Mouse (Mus musculus): ENCODE data around the gene Catip. TPM values are rescaled to one million over a fixed set of nuclear protein-coding genes. Genes with fewer than 3 reads are reported as not detected.
"Not testable (repeated sequence)": the region's sequence is repeated elsewhere in the genome, so short reads cannot be mapped to it uniquely, and the experiment has no call there.

Catip gene
- 0.50 and 0.93 TPM in 2 replicates for polyA plus RNA-seq (2014; fragmentation: Nextera tagmentation; extraction: Ambion mirVana)

GRCm38 (mm10) chr1:74361812-74362211, at the start of gene Catip:
Gene Catip, plus strand, starts transcription at chr1:74362108.
- Histone ChIP-seq H3K4me3 (ENCODE audit: low read depth, low read length) (no peak within 1 kb of the TSS), H3K9me3 (replicated peaks; ENCODE audit: control insufficient read depth, low read length) (no peaks in the 10 kb centered on the region), H3K4me1 (ENCODE audit: control insufficient read depth, insufficient read depth, low read length) (no peaks in the 10 kb centered on the region), H3K27ac (ENCODE audit: low read depth, low read length) (no peak within 1 kb of the TSS), H3K9ac (ENCODE audit: low read length) (no peak within 1 kb of the TSS), H3K27me3 (replicated peaks; ENCODE audit: control insufficient read depth, insufficient read depth, low read length) (no peaks in the 10 kb centered on the region), H3K4me2 (ENCODE audit: low read length) (no peak within 1 kb of the TSS), H3K36me3 (ENCODE audit: control insufficient read depth, insufficient read depth, low read length) (no peaks in the 10 kb centered on the region)
- peak; percentile 83 for ATAC-seq
- peak; percentile 95 for DNase-seq (ENCODE audit: low spot score)
- 3% methylated on average over 2 of the region's 2 CpGs for WGBS

- WGBS: 6% methylated on average over 3 of the region's 3 CpGs
- H3K9ac ChIP-seq (ENCODE audit: low read length): no peak overlapping the region
- peak; percentile 94 for DNase-seq (ENCODE audit: low spot score)
Measured at GRCm38 (mm10) chr1:74313049-74313692, 48.7 kb upstream of the Catip start.

GRCm38 (mm10) chr1:74314796-74315195, 47.1 kb upstream of the Catip start:
- ATAC-seq (no peak), DNase-seq (ENCODE audit: low spot score) (no peak)
- Histone ChIP-seq H3K27ac (ENCODE audit: low read depth, low read length) (no peak overlapping the region), H3K36me3 (ENCODE audit: control insufficient read depth, insufficient read depth, low read length) (no peaks in the 10 kb centered on the region), H3K4me2 (ENCODE audit: low read length) (no peak overlapping the region), H3K4me3 (ENCODE audit: low read depth, low read length) (no peak overlapping the region), H3K27me3 (replicated peaks; ENCODE audit: control insufficient read depth, insufficient read depth, low read length) (no peaks in the 10 kb centered on the region), H3K9ac (ENCODE audit: low read length) (no peak overlapping the region), H3K9me3 (replicated peaks; ENCODE audit: control insufficient read depth, low read length) (no peaks in the 10 kb centered on the region), H3K4me1 (ENCODE audit: control insufficient read depth, insufficient read depth, low read length) (no peaks in the 10 kb centered on the region)
- 90% methylated on average over 3 of the region's 3 CpGs for WGBS

More at GRCm38 (mm10) chr1:74313049-74313692, 48.7 kb upstream of the Catip start:
- no peak overlapping the region for H3K4me3 ChIP-seq (ENCODE audit: low read depth, low read length)
- H3K27me3 ChIP-seq (replicated peaks; ENCODE audit: control insufficient read depth, insufficient read depth, low read length): no peaks in the 10 kb centered on the region
- ATAC-seq: peak; percentile 60
- no peaks in the 10 kb centered on the region for H3K4me1 ChIP-seq (ENCODE audit: control insufficient read depth, insufficient read depth, low read length)
- no peaks in the 10 kb centered on the region for H3K36me3 ChIP-seq (ENCODE audit: control insufficient read depth, insufficient read depth, low read length)
- no peak overlapping the region for H3K4me2 ChIP-seq (ENCODE audit: low read length)
- no peaks in the 10 kb centered on the region for H3K9me3 ChIP-seq (replicated peaks; ENCODE audit: control insufficient read depth, low read length)
- H3K27ac ChIP-seq (ENCODE audit: low read depth, low read length): no peak overlapping the region

- H3K9ac ChIP-seq (ENCODE audit: low read length): no peak overlapping the region
- no peaks in the 10 kb centered on the region for H3K9me3 ChIP-seq (replicated peaks; ENCODE audit: control insufficient read depth, low read length)
- H3K27me3 ChIP-seq (replicated peaks; ENCODE audit: control insufficient read depth, insufficient read depth, low read length): no peaks in the 10 kb centered on the region
- H3K36me3 ChIP-seq (ENCODE audit: control insufficient read depth, insufficient read depth, low read length): no peaks in the 10 kb centered on the region
- no peaks in the 10 kb centered on the region for H3K4me1 ChIP-seq (ENCODE audit: control insufficient read depth, insufficient read depth, low read length)
- ATAC-seq (no peak), DNase-seq (ENCODE audit: low spot score) (no peak)
- H3K4me3 ChIP-seq (ENCODE audit: low read depth, low read length): no peak overlapping the region
- no peak overlapping the region for H3K4me2 ChIP-seq (ENCODE audit: low read length)
- H3K27ac ChIP-seq (ENCODE audit: low read depth, low read length): no peak overlapping the region
- WGBS: 88% methylated on average over 4 of the region's 4 CpGs
Measured at GRCm38 (mm10) chr1:74316114-74316827, 45.6 kb upstream of the Catip start.

- H3K4me3 ChIP-seq (ENCODE audit: low read depth, low read length): no peak overlapping the region
- no peaks in the 10 kb centered on the region for H3K36me3 ChIP-seq (ENCODE audit: control insufficient read depth, insufficient read depth, low read length)
- ATAC-seq (no peak), DNase-seq (ENCODE audit: low spot score) (no peak)
- no peak overlapping the region for H3K9ac ChIP-seq (ENCODE audit: low read length)
- no peaks in the 10 kb centered on the region for H3K4me1 ChIP-seq (ENCODE audit: control insufficient read depth, insufficient read depth, low read length)
- H3K4me2 ChIP-seq (ENCODE audit: low read length): no peak overlapping the region
- H3K27me3 ChIP-seq (replicated peaks; ENCODE audit: control insufficient read depth, insufficient read depth, low read length): no peaks in the 10 kb centered on the region
- WGBS: 87% methylated on average over 3 of the region's 3 CpGs
- no peaks in the 10 kb centered on the region for H3K9me3 ChIP-seq (replicated peaks; ENCODE audit: control insufficient read depth, low read length)
- H3K27ac ChIP-seq (ENCODE audit: low read depth, low read length): no peak overlapping the region
Measured at GRCm38 (mm10) chr1:74318711-74319110, 43.2 kb upstream of the Catip start.

GRCm38 (mm10) chr1:74321396-74321795, 40.5 kb upstream of the Catip start:
- H3K4me1 ChIP-seq (ENCODE audit: control insufficient read depth, insufficient read depth, low read length): no peaks in the 10 kb centered on the region
- no peak overlapping the region for H3K4me2 ChIP-seq (ENCODE audit: low read length)
- no peaks in the 10 kb centered on the region for H3K9me3 ChIP-seq (replicated peaks; ENCODE audit: control insufficient read depth, low read length)
- no peaks in the 10 kb centered on the region for H3K27me3 ChIP-seq (replicated peaks; ENCODE audit: control insufficient read depth, insufficient read depth, low read length)
- ATAC-seq (no peak), DNase-seq (ENCODE audit: low spot score) (no peak)
- H3K27ac ChIP-seq (ENCODE audit: low read depth, low read length): no peak overlapping the region
- 84% methylated on average over 3 of the region's 3 CpGs for WGBS
- no peaks in the 10 kb centered on the region for H3K36me3 ChIP-seq (ENCODE audit: control insufficient read depth, insufficient read depth, low read length)
- H3K9ac ChIP-seq (ENCODE audit: low read length): no peak overlapping the region
- no peak overlapping the region for H3K4me3 ChIP-seq (ENCODE audit: low read depth, low read length)

- WGBS: 86% methylated on average over 2 of the region's 2 CpGs
- not testable (repeated sequence) for H3K4me1 ChIP-seq (ENCODE audit: control insufficient read depth, insufficient read depth, low read length); H3K27me3 ChIP-seq (replicated peaks; ENCODE audit: control insufficient read depth, insufficient read depth, low read length); H3K9ac ChIP-seq (ENCODE audit: low read length); H3K36me3 ChIP-seq (ENCODE audit: control insufficient read depth, insufficient read depth, low read length); DNase-seq (ENCODE audit: low spot score); H3K4me3 ChIP-seq (ENCODE audit: low read depth, low read length); ATAC-seq; H3K9me3 ChIP-seq (replicated peaks; ENCODE audit: control insufficient read depth, low read length); H3K27ac ChIP-seq (ENCODE audit: low read depth, low read length); H3K4me2 ChIP-seq (ENCODE audit: low read length)
Measured at GRCm38 (mm10) chr1:74326916-74327315, 35.0 kb upstream of the Catip start.

- Histone ChIP-seq H3K4me3 (ENCODE audit: low read depth, low read length) (no peak overlapping the region), H3K9ac (ENCODE audit: low read length) (no peak overlapping the region), H3K27ac (ENCODE audit: low read depth, low read length) (no peak overlapping the region), H3K27me3 (replicated peaks; ENCODE audit: control insufficient read depth, insufficient read depth, low read length) (no peaks in the 10 kb centered on the region), H3K9me3 (replicated peaks; ENCODE audit: control insufficient read depth, low read length) (no peaks in the 10 kb centered on the region), H3K36me3 (ENCODE audit: control insufficient read depth, insufficient read depth, low read length) (no peaks in the 10 kb centered on the region), H3K4me2 (ENCODE audit: low read length) (no peak overlapping the region), H3K4me1 (ENCODE audit: control insufficient read depth, insufficient read depth, low read length) (peaks cover 11% of the 10 kb centered on the region)
- 68% methylated on average over 7 of the region's 7 CpGs for WGBS
- no peak for ATAC-seq
- DNase-seq (ENCODE audit: low spot score): peak; percentile 48
Measured at GRCm38 (mm10) chr1:74329899-74330431, 31.9 kb upstream of the Catip start.
